Mouse (Mus musculus) adrenal gland, adult 18-20 months (tissue): ENCODE measurements around the gene Shb. TPM values are rescaled to one million over a fixed set of nuclear protein-coding genes. Genes with fewer than 3 reads are reported as not detected.

Experiments
- DNase-seq, 2 experiments: peaks; one replicate each; pipeline ENCODE4 v3.0.0; 2021 to 2022; ENCODE audit warnings: low spot score in 2 of 2
- total RNA-seq, 2 experiments: library from RNA; stranded (reverse); gene quantifications; 1 replicate in 1 of 2; 2 replicates in 1 of 2; pipeline ENCODE4 v1.2.3; 2021

Gene Shb
- total RNA-seq, 2 experiments from 2014 or later: 75.3 to 151 TPM

DNA sequence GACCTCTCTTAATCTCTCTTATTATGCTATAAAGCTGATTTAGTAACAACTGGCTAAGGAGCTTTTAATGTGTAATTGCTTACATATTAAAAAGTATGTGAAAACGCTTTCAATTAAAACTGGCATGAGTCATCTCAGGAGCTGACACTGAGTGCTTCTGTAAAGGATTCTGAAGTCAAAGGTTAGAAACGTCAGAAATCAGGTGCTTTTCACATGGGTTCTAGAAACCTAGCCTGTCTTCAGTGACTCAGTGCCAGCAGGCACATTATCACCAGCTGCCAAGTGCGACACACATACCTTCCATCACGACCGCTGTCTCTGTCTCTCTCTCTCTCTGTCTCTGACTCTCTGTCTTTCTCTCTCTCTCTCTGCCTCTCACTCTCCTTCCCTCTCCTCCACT, 47.2 kb downstream of the Shb start:
- no peak for DNase-seq

DNA sequence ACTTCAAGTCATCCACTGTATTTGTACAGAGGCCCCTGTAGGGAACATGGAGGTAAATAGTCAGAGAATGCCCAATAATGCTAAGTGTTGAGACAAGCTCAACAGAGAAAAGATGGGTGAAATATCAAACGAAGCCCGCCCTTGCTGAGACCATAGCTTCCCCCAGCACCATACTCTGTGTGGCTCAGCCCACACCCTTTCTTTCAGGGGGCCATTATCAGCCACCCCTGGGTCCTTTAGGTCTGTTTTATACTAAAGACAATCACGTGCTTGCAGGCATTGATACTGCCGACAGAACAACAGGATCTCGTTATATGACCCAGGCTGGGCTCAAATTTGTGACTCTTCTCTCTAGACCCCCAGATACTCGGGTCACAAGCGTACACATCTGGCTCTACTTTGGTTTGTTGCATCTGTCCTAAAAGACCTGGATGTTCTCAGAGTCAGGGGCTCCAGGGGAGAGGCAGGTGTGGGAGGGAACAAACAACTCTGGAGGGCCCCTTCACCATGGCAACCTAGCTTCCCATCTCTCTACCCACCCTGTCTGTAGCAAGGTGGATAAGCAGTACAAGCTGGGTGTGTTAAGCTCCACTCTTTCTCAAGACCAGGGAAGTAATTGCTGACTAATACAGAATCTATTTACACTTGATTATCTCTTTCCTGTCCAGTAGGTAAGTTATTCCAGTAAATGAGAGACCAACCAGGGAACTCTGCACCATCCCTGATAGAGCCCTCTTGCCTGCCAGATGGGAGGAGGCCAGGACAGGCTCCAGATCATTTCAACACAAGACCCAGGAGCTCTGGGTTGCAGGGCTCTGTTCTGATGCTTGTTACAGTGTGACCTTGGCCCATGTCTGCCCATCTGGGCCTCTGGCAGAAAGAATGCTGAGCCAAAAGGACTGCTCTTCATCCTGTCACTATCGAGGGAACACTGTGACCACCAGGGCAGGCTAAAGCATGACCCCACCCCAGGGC, 48.7 kb downstream of the Shb start:
- peak in 1 of 2 experiments; percentile 47 for DNase-seq

DNA sequence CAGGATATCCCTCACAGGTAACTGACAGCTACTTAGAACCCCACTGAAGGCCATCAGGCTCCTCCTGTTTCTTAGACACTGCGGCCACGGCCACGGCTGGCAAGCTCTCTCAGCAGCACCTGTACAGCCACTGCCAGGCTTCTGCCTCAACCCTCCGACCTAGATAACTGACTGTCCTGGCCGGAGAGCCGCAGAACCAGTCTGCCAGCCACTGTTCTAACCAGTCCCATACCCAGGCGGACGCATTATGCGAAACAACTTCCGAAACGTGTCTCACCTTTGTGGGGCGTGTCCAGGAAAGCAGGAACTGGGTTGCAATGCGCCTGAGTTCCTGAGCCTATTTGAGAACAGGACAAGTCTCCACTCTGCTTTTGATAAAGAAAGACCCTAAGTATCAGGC, 50.0 kb downstream of the Shb start:
- DNase-seq: no peak

DNA sequence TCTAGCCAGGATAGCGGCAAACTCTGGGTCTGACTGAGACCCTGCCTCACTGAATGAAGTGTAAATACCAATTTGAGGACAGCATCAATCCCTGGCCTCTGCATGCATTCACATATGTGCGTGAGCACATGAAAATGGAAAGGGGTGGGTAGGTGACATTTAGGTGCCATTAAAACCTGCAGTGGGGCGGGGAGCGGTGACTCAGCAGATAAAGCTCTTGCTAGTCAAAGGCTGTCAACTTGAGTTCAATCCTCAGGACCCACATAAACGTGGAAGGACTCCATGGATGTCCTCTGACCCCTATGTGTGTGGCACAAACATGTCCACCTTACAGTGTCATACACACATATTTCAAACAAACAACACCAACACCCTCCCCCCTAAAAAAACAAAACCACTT, 50.8 kb downstream of the Shb start:
- no peak for DNase-seq

DNA sequence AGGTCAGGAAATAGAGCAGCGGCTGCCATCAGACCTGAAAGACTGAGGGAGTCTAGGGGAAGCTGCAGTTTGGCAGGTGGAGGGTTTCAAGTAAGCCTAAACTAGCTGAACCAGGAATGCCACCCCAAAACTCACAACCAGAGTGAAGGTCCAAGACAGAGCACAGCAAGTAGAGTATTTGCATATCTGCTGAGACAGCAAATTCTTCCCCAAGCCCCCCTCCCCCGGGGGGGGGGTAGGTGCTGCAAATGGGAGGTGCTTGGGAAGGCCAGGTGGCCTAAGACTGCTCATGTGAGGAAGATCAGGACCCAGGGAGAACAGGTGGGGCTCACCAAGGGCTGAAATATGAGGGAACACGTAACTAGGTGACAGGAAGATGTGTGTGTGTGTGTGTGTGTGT, 51.7 kb downstream of the Shb start:
- no peak for DNase-seq

DNA sequence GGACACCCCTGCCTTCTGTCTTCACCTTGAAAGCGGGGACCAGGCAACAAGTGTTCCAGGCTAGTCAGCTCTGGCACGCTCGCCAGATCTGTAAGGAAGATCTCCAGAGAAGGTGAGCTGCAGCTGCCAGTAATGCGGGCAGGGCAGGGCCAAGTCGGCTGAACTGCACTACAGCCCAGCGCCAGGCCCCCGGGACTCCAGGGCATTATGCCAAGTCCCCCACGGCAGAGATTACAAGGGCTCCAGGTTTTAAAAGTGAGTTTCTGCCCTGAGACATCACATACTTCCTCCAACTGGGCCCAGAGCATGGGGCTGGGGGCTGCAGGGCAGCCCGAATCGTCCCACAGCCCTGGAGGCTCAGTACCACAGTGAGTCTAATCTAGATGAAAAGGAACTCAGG, 52.8 kb downstream of the Shb start:
- DNase-seq: no peak

DNA sequence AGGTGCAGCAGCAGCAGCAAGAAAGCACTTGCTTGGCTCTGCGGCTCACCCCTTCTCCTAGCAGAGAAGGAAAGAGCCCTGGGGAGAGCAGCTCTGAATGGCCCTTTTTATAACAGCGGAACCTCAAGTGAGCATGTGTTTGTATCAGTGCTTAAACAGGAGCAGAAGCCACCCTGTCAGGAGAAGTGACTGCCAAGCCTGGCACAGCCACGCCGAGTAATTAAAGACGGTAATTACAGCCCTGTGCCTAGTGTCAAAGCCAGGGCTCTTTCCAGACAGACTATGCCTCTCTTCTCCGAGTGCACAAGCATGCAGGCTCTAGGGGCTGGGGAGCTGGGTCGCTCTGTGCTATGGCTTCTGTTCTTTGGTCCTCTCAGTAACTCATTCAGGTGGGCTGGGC, 54.1 kb downstream of the Shb start:
- no peak for DNase-seq

DNA sequence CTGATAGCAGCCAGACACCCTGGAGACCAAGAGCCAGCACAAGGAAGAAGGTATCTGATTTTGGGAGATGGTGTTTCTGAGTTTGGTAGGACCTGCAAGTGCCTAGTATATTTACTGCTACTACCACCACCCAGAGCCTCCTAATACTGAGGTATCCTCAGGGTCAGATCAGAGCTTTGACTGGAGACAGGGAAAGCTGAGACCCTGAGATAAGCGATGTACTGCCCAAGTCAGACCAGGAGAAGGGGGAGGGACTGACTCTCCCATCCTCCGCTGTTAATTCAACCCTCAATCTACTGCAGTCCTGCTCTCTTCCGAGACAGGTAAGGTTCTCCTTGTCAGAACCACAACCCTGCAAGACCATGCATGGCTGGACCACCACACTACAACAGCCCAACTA, 55.2 kb downstream of the Shb start:
- DNase-seq: no peak

DNA sequence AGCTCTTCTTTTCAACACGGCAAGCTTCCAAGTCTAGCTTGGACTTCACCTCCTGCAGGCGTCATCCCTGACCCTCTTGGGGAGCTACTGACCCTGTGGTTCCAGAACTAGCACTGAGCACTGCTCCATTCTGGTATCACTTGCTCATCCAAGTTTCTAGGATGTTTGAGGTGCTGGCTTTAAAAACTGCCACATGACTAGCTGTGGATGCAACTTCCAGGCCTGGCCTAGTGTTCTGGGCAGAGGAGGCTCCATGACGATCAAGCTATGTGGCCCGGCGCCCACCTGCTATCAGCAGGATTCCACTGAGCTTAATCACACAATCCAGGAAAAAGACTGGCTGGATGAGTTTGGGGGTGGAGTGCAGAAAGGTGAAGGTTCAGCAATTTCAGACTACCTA, 57.4 kb downstream of the Shb start:
- DNase-seq: no peak

DNA sequence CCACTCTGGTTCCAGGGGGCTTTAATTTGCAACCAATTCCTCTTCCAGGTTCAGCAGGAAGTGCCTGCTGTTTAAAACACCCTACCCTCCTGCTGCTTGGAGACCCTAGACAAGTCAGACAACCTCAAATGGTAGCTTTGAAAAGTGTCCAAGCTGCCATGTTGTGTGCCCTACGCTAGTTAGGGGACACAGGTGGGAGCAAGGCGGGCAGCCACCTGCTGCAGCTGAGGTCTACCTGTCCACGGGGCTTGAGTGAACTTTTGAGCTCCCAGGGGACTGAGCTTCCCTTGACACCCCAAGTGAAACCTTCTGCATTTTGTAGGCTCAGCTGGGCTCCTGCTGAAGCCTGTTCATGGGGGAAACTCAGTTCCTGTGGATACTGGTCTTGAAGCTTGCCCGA, 58.1 kb downstream of the Shb start:
- DNase-seq: no peak

DNA sequence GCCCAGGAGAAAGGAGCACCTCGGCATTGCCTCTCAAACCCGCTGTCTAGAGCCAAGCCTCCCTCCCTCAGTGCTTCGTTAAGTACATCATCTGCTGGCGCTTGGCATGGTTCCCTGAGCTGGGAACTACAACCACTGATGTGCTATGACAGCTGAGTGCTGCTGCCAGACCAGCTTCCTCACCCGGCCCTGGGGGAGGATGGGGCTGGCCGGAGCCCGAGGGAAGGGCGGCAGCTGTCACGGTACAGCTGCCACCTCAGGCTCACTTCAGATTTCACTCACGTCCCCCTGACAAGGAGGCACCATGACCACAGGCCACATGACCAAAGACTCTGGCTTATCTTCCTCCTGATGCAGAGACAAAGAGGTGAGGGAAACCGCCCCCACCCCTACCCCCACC, 59.1 kb downstream of the Shb start:
- DNase-seq: peak; percentile 55 to 67

DNA sequence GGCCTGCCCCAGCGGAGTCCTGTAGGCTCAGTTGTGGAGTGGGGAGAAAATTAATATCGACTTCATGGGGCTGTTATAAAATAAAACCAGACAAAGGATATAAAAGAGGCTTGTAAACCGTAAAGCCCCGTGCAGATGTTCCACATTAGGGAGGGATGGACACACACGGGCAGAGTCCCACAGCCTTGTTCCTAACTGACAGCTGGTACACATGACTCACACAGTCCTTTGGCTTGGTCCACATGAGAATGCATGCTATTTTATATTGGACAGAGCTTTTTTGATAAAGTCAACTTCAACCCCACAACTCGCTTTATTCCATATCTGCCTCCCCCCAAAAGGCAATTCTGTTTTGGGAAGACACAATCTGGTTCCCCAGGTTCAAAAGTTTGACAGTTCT, 59.6 kb downstream of the Shb start:
- no peak for DNase-seq

DNA sequence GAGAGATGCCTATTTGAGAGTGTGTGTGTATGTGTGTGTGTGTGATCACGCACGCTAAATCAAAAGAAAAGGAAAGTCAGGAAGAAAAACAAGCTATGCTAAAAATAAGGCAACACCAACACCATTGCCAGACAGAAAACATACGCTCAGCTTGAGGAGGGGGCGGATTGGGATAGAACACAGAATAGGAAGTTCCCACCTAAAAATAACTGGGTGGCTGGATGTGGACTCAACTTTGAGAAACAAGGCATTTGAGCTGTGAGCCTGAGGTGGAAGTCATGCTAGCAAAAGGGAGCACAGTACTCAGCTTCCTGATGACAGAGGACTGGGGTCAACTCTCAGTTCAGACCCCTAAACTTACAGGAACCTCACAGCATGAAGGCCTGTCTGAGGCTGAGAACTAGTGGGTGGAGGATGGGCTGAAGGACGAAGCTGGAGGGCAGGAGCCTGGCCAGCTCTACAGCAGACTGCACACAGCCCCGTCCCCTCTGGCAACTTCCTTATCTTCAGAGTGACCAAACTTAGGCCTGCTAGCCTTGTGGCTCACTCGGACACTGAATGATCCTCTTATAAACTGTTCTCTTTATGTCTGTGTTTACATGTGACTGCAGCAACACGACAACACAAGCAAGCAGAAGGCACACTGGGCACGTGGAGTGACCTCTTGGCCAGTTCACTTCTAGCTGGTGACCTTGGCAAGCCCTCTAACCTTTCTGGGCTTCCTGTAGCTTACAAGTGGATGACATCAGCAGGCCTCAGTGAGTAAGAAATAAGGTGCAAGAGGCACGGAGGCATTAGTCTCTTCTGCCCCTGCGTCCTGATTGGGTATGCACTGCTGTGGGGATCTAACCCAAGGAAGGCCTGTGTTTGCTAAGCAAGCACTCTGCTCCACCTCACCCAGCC, 60.4 kb downstream of the Shb start:
- no peak for DNase-seq

DNA sequence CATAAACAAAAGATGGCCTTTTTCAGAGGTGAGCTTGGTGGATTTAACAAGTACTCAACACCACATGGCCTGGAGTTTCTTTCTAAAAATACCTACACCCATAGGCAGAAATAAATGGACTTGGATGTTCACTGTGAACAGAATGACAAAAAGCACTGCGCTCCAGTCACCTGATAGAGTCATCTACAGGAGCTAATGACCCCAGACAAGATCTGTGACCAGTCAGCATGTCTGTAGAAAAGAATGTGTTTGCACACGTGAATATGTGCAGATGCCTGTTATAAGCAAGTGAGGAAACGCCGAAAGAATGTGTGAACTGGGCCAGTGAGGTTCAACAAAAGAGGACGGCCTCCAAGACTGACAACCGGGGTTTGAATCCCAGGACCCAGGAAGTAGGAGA, 63.2 kb downstream of the Shb start:
- no peak for DNase-seq

DNA sequence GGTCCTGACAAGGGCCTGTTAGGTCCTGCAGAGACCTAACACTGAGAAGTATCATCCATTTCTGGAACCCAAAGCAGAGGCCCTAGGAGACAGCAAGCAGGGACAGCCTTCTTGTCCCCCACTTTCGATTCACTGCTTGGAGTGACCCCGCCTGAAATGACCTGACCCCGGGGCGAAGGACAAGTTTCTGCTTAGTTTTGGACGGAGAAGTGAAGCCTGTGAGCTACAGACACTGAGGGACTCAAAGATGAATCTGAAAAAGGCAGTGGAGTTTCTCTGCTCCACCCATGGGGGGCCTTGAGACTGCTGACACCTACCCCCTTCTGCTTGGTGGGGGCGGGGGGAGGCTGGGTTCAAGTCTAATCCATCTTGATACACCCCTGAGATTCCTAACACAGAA, 63.8 kb downstream of the Shb start:
- DNase-seq: no peak

DNA sequence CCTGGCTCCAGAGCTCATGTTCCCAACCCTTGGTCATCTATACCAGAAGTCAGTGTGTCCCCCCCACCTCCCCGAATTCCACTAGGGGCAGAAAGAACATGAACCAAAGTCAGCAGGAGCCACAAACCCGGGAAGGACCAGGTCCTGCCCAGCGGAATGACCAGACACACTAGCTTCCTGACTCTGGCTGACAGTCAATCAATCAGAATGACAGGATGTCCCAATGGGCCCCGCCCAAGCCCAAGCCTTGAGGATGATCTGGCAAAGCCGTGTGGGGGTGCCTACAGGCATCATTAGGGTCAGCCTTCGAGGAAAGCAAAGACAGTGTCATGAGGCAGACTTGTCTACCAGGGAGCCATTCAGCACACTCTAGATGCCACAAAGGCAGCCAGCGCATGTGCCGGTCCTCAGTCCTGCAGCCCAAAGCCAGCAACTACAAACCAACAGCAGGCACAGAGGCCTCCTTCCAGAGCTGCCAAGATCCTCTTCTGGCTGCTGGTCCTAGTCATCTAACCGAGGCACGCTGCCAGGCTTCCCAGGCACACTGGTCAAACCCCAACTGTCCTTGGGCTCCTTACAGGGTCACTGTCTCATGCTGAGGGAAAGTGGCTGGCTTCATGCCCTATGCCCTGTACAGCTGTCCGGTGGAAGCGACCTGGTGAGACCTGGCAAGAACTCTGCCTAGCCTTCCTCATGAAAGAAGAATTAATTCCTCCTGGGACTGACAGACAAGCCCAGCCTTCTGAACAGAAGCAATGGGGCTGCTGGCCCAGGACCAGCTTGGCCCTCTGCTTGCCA, 65.0 kb downstream of the Shb start:
- DNase-seq: peak; percentile 66 to 78

DNA sequence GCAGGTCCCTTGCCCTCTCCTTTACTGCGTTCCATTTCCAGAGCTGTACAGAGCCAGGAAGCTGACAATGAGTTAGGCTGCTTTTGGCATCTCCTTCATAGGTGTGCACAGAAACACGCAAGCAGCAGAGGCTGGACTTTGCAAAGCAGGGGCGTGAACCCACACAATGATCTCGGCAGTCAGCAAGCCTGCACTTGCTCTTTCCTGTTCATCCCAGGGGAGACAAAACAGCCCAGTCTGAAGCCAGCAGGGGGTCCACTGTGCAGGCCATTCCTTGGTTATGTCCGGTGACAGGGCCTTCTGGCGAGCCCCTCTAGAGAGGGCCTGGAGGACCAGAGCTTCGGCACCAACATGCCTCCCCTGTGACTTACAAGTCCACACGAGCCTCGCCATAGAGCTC, 67.3 kb downstream of the Shb start:
- DNase-seq: no peak

DNA sequence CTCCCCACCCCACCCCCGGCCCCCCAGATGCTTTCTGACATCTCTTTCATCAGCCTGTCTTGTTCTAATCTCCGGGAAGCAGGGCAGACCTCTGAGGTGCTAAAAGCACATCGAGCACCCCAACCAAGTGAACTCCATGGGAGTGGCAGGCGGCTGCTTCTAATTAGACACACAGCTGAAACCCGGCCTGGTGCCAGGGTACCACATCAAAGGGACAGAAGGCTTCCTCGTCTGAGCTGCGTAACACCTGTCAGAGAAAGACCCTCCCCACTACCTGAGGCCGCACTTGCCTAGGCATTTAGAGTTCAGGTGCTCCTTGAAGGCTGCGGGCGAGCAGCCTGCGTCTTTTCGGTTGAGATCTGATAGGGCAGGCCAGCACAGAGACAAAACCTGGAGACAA, 67.7 kb downstream of the Shb start:
- no peak for DNase-seq

DNA sequence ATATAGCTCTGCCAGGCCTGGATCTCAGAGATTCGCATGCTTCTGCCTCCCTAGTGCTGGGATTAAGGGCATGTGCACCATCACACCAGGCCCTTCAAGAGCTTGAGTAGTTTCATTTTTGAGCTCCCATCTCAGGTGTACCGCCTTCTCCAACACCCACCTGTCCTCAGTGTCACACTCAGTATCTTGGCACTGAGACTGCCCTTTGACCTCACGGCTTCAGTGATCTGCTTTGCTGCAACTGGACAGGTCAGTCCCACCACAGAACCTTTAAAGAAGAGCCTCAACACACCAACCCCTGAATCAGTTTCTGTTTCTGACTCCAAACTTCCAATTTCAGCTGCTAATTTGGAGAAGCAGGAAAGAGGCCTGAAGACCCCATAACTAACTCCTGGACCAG, 68.1 kb downstream of the Shb start:
- no peak for DNase-seq

DNA sequence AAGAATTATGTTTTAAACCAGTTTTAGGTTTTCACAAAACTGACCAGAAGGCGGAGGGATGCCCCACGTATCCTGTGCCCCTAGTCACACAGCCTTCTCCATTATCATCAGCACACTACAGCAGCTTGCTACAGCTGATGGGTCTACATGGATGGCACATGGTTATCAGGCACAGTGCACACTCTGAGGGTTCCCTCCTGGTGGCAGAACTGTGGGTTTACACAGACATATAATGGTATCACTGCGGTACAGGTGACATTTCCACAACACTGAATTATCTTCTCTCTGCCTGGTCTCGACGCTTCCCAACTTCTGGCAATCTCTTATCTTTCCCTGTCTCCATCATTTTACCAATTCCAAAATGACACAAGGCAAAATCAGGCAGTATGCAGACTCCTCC, 69.6 kb downstream of the Shb start:
- DNase-seq: no peak

DNA sequence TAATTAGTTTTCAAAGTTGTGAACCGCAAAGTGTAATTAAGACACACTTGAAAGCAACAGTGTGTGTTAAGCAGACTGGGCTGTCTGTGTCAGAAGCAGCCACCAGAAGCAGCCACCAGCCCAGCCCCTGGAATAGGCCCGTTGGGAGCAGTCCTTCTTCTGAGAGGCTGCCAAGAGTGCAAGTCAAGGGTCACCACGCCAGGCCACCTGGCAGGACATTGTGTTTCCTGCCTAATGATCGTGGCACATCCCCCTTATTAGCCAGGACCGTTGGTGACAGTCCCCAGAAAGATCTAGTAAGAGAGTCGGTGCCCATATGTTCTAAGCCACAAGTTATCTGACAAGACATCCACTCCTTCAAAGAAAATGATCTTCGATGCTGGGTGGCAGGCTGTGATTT, 70.6 kb downstream of the Shb start:
- DNase-seq: peak in 1 of 2 experiments; percentile 42
